Mouse (Mus musculus): ENCODE measurements around the gene Zgrf1.

DNA sequence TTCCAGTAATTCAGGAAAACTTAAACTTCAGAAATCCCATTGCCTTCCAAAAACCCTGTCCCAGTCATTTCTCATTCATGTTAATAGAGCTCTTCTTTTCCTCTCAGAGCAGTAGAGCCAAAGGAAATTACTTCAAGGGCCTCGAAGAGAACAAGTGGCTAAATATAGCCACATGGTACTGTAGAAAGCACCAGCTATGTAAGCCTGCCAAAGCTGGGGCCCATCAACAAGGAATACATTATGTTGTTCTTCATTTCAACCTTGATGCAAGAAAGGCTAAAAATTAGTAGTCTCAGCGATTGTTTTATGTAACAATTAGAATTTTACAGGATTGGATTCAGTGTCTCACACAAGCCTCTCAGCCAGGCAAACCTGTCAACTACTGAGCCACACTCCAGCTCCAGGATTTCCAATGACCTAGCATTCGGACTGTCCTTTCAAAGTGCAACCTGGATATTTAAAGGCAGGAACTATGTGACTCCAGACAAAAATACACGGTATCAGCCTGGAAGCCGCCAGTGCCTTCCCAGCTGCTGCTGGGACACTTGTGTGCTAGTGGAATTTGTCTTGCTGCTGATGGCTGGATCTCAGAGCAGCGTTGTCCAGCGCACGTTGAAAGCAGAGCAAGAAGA lies 28.0 kb upstream of the Zgrf1 start:
- TF ChIP-seq CTCF (IDR thresholded peaks at IDR 0.05; ENCODE audit: low read depth) (no peak), EP300 (optimal IDR thresholded peaks at IDR 0.05) (no peak)

Data from stomach, postnatal 0 days (tissue).